Mouse (Mus musculus) heart, postnatal 14 days (tissue): ENCODE results near the gene Ldlrap1. TPM values are rescaled to one million over a fixed set of nuclear protein-coding genes. Genes with fewer than 3 reads are reported as not detected.

Source experiments
- DNase-seq, 2 experiments: peaks; one replicate each; pipeline ENCODE4 v3.0.0; 2021 to 2022
- intact Hi-C: fragments of 180-260 bp; cut with DNase I; formaldehyde crosslinking; loops from one replicate; pipeline ENCODE4 v1.15.1; 2025
- total RNA-seq, 2 experiments: library from RNA; stranded (reverse); gene quantifications; 2 replicates each; pipeline ENCODE4 v1.2.3; 2021

Ldlrap1 gene
- total RNA-seq, 2 experiments from 2014 or later = 18.3 to 18.6 TPM

DNA sequence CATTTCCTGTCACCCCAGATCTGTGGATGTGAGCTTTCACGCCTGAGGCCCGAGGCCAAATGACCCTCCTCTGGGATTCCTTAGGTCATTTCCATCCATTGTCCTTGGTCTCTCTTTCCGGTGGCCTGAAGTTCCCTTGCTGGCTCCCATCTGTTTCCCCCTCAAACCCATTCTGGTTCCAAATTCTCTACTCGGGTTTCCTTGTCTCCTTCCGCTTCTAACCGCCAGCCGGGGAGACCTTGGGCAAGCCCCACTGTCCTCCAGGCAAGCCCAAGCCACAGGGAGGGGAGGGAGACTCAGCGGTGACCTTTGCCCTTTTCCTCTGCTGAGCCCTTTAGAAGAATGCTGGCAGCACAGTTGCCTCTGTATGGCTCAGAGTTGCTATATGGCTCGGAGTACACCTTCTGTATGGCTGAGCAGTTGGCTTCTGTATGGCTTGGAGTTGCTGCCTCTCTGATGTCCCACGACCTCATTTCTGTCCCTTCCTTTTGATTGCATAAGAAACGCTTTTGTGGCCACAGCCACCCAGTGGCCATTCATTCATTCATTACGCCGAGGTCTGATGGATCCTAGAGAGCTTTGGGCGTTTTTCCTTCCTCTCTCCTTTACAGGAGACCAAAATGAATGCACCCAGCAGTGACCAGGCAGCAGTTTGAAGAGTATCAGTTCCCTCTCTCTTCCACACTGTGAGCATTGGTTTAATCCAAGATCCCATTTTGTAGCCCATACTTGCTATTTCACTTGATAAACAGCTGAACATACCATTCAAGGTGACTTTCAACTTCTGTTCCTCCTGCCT, 11.5 kb upstream of the Ldlrap1 start:
- intact Hi-C loops = no loop called here
- peak; percentile 54 to 65 for DNase-seq

DNA sequence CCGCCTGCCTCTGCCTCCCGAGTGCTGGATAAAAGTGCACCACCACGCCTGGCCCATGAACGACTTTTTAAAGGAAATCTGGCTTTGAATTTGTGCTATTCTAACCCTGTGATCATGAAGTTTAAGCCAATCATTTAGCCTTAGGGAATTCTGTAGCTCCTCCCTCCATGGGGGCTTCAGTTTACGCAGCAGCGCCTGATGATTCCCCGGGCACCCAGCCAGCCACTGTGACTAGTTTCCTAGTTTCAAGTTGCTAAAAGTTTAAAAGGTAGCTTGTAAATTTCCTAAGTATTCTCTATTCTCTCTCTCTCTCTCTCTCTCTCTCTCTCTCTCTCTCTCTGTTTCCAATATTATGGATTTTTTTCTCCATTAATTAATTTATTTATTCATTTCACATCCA, 8.4 kb upstream of the Ldlrap1 start:
- intact Hi-C loops = no loop called here
- no peak for DNase-seq

DNA sequence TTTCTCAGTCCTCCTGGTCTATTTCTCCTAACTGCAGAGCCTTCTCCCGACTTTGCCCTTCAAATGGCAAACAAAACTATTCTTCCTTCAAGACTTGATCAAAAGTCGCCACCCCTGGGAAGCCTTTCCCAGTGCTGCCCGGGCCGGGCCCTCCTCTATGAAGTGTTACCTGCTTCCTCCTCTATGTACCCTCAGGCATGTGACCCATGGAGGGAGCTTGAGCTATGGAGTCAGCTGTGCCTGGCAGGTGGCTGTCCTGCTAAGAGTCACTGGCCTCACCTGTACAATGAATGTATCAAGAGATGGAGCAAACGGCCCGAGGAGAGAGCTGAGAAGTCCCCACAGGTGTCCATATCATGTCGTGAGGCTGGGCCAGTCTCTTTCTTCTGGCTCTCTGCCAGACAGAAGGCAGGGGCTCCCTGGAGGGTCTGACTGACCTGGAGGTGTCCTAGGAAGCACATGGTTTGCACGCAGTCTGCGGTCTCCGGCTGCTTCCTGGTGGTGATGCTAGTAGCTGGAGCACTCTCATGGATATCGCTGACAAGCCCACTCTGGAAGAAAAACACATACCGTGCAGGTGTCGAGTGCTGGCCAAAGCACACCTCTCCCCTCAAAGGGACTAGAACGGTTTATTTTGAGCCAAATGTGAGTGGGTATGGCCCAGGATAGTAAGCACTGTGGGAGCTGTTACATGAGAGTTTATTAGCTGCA, 7.6 kb upstream of the Ldlrap1 start:
- no peak for DNase-seq
- intact Hi-C loops = no loop called here

DNA sequence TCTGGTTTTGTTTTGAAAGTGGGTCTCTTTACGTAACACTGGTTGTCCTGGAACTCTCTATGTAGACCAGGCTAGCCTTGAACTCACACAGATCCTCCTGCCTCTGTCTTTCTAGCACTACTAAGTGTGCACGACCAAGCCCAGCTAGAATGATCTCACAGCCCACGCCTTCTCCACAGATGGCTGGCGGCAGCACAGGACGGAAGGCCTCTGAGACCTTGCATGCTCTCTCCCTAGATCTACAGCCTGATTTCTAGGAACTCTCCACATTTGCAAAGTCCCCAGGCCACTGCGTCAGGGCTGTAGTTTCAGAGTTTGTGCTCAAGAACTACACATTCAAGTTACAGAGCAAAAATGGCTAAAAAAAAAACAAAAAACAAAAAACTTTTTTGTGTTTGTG, 6.3 kb upstream of the Ldlrap1 start:
- intact Hi-C loops = no loop called here
- DNase-seq = no peak

DNA sequence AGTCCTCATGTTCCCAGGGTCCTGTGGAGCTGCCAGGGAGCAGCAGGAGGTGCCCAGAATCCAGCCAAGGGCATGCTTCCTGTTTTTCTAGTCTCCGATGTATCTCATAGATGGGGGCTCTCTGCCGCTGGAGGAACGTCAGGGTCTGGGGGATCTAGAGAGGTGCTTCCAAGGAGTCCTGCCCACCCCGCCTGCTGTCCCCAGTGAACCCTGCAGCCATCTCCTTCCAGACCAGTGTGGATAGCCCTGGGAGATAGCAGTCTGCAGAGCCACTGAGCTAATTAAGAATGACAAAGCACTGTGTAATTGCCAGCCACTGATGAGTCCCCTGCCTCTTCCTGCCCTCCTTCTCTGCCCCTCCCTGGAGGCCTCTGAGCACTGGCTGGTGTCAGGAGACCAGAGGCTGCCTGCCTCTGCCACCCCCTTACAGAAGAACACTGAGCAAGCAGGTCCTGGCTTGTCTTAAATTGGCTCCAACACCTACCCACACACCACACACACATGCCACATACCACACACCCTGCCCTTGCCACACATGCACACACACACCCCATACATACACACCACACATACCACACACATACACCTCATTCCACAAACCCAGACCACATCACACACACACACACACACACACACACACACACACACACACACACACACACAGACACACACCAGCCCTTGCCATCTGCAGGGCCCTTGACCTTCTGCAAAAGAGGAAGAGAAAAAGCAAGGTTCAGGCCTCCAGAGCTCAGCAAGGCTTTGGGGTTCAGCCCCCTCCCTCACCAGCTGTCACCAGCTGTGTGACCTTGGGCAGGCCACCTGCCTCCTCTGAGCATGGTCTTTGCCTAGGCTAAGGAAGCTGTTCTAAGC, 5.2 kb upstream of the Ldlrap1 start:
- DNase-seq = no peak
- intact Hi-C loops = no loop called here

DNA sequence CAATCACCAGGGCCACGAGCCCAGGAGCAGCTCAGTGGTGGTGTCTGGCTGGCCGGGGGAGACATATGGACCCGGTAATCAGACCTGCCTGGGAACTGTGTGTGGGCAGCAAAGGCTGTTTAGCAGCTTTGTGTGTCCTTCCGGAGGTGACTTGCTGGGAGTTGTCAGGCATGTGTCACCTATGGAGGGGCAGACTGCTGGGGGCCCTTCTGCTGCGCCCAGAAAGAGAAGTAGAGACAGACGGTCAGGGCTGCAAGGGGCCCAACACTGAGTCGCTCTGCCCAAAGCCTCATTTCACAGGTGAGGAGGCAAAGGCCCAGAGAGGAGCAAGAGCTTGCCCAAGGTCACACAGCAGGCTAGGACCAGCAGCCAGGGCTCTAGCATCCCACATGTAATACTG, 2.1 kb upstream of the Ldlrap1 start:
- intact Hi-C loops = no loop called here
- DNase-seq = no peak

DNA sequence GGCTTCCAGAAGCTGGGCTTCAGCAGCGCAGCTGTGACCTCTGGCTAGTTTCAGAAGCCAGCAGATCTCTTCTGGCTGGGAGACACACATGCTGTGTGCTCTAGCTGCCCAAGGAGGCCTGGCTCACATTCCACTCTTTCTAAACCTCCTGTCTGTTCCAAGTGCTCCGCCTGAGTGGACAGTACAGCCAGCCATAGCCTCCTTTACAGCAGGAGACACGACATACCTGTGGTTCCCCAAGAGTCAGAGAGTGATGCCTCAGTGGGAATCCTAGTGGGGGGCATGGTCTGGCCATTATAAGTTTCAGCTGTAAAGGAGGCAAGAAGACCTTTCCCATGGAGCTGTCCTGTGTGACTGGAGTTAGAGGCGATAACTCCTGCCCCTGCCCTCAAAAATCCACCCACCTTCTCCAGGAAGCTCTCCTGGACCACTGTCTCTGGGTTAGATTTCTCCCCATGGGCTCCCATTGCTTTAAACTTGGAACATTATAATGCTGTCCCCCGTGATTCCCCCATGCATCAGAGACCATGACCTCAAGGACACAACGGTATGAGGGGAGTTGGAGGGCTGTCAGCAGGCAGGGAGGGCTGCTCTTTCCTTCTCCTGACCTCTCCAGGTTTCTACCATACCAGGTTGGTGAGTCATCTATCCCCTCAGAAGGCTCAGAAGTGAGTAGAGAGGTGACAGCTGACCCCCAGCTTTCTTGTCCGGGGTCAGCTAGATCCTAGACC, 1.4 kb upstream of the Ldlrap1 start:
- intact Hi-C loops = no loop called here
- peak in 1 of 2 experiments; percentile 37 for DNase-seq

DNA sequence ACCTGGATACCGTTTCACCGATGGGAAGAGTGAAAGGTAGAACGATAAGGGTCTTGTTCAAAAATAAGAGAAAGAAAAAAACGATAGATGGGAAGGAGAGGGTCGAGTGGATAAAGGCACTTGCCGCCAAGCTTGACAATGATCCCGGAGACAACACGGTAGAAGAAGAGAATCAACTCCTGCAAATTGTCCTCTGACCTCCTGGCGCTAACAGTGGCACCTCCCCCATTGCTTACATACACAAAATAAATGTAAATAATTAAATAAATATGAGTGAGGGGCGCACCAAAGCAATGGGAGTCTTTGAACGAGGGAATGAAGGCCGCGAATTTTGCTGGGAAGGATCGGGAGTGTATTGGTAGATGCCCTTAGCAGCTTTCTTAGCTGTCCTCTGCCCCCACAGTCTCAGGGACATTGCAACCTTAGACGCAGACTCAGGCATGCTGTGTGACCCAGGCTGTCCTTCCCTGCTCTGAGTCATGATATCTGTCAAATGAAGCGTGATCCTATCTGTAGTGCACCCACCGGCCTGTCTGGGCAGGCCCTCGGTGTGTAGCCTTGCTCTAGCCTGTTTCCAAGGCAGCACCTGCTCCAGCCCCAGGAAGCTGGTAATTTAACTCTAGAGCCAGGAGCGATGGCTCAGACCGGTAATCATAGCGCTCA, 533 bp upstream of the Ldlrap1 start:
- no peak for DNase-seq
- intact Hi-C loops = no loop called here

DNA sequence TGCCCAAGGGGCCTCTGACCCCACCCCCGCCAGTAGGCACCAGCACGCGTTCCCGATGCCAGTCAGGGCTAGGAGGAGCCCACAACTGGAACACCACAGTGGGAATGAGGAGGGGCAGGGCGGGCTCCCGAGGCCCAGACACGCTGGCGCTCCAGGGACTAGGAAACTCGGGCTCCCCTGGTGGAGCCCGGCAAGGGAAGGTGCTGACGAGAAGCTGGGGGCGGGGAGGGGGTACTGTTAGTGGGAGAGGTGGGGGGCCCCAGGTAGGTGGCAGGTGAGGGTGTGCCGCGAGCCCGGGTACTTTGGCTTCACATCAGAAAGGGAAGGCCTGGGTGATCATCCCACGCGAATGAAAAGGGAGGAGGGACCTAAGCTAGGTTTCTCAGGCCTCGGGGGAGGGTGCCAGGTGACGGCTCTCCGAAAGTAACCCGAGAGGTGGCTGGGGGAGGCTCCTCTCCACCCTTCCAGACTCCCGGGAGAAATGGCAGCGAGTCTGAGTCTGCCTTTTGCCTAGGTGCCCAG, 859 bp downstream of the Ldlrap1 start:
- DNase-seq = peak; percentile 45 to 65
- intact Hi-C loops = no loop called here

DNA sequence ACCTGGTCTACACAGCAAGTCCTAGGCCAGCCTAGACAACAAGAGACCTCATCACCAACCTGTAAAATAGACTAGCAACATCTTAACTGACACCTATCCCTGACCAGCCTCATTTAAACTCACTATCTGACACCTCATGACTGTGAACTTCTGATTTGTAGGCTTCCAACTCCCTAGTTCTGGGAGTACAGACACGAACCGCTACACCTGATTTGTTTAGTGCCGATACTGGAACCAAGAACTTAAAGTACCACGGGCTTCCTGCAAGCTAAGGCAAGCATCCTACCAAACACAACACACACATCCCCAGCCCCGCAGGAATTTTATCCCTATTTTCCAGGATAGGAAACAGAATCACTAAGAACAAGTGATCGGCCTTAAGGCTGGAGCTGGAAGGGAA, 1.5 kb downstream of the Ldlrap1 start:
- DNase-seq = no peak
- intact Hi-C loops = no loop called here

DNA sequence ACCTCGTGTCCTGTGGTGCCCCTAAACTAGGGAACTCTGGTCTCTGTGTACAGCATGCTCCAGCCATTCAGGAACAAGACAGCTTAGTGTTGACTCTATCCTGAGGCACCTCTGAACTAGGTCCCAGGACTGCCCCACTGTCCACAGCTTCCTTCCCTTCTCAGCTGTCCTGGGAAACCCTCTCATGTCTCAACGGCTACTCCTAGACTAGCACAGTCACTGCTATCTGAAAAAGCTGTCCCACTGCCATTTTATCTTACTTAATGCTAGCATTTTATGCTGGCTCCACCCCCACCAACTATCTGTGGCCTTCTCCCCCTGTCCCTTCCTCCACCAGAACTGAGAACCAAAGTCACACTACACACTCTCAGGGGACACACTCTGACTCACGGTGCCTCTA, 3.5 kb downstream of the Ldlrap1 start:
- intact Hi-C loops = no loop called here

DNA sequence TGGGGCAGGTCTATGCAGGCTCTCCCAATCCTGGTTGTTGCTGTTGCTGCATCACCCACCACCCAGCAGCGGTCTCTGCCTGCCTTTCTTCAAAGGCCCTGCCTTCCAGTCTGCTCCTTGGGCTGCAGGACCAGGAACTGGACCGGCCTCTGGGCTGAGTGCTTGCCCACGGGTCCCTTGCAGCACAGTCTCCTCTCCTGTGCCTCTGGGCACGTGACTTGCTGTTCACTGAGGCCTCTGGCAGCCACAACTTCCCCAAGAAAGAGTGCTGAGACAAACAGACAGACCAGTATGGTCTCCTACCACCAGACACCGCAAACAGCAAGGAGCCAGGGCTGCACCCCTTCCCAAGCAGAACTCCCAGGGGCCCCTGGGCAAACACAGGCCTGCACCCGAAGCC, 5.5 kb downstream of the Ldlrap1 start:
- intact Hi-C loops = no loop called here

More for the DNA sequence above, 3.5 kb downstream of the Ldlrap1 start:
- no peak for DNase-seq

DNA sequence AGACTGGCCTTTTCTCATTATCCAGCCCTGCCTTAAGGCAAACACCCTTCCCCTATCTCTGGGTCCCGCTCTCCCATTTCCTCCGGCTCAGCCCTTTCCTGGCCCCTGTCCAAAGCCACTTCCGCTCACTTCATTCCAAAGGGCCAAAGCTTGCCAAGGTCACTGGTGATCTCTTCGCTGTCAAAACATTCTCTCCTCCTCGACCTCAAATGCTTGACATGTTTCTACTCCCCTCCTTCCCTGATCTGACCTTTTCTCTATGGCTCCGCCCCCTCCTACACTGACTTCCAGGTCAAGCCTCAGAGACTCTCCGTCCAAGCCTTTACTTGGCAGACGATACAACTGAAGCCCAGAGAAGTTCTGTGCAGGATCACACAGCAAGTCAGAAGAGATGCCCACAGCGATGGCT, 7.0 kb downstream of the Ldlrap1 start:
- DNase-seq = peak; percentile 84 to 93
- intact Hi-C loops = no loop called here

More for the DNA sequence above, 5.5 kb downstream of the Ldlrap1 start:
- DNase-seq = peak in 1 of 2 experiments; percentile 30

DNA sequence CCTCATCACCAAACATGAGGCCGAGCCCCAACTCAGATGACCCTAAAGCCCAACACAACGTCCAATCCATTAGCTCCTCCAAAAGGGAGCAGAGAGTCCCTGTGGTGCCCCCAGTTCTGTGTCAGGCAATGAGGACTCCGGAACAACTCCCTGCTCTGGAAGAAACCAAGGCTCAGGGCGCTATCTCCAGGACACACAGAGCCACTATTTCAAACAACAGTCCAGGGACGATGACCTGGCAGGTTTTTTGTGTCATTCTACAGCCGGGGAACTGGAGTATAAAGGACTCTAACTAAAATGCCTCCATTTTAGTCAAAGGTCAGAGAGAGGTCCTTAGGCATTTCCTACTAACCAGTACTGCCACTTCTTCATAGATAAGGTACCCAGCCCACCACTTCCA, 7.5 kb downstream of the Ldlrap1 start:
- intact Hi-C loops = no loop called here
- DNase-seq = no peak

DNA sequence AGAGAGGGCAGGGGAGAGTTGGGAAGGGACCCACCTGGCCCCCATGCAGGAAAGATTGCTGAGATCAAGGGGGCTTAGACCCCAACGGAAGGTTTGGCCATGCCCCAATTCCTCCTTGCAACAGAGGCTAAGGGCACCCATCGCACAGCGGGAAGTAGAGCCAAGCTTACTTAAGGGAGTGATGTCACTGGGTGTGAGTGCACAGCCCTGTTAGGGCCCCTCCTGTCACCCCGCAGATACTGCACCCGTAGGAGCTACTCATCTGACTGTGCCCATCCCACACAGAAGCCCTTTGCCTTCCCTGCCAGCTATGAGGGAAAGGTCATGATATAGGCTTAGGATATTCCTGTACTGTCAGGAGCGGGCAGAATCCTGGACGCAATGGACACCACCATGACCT, 8.3 kb downstream of the Ldlrap1 start:
- intact Hi-C loops = no loop called here
- no peak for DNase-seq

DNA sequence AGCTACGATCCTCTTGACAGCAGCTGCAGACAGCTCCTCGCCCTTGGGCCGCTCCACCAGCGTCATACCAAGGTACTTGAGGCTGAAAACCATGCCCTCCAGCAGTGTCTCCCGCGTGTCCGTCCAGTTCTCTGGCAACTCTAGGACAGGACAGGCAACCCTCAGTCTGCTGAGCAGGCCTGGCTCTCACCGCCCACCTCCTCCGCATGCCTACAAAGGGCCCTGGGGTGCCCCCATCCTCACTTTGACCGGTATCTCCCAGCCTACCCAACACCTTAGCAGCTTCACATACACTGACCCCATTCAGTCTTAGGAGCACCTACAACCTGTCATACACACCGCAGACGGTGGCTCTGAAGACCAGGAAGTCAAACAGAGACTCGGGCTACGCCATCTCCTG, 8.9 kb downstream of the Ldlrap1 start:
- intact Hi-C loops = no loop called here
- DNase-seq = no peak

DNA sequence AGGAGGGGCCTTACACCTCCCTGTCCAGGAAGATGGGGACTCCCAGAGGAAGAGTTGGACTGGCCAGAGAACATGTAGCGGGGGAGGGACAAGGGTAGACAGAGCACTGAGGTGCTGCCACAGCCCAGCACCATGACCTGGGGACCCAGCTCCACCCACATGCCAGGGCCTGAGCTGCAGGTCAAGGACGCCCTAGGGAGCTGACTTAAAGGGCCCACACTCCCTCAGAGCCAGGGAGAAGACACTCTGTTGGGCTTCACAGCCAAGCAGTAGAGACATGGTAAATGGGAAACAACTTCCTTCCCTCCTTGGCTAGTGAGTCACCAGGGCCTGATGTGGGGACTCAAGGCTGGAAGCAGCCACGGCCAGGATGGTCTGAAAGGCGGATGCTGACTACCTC, 9.5 kb downstream of the Ldlrap1 start:
- intact Hi-C loops = no loop called here
- DNase-seq = no peak

DNA sequence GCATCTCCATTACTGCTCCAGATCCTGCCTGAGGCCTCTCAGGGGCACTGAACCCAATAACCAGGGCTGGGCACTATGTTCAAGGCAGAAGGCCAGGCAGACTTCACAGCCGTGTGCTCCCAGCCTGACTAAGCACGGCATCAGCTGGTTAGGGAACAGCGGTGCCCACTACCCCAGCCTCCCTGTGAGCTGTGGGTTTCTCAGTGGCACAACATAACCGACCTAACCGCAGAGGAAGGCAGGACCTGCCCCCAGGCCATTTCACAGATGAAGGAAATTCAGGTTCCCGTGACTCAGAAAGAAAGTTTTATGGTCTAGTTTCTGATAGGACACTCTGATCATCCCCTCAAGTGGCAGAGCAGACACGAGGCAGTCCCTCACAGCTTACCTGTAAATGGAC, 10.9 kb downstream of the Ldlrap1 start:
- DNase-seq = no peak
- intact Hi-C loops = no loop called here

DNA sequence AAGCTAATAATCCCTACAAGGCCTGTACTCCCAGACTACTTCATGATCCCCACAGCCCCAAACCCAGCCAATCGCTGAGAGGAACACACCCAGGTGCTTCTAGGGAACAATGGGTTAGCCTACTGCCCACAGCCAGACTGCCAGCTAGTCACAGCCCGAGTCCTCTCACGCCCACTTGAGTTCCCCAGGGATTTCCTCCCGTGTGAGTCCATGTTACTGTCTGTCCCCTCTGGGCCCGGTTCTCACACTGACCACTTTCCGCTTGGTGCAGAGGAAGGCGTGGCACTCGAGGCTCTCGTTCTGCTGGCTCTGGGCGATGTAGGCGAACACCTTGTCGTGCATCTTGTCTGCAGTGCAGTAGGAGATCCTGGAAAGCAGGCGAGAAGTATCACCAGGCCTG, 12.9 kb downstream of the Ldlrap1 start:
- intact Hi-C loops = no loop called here
- DNase-seq = no peak

DNA sequence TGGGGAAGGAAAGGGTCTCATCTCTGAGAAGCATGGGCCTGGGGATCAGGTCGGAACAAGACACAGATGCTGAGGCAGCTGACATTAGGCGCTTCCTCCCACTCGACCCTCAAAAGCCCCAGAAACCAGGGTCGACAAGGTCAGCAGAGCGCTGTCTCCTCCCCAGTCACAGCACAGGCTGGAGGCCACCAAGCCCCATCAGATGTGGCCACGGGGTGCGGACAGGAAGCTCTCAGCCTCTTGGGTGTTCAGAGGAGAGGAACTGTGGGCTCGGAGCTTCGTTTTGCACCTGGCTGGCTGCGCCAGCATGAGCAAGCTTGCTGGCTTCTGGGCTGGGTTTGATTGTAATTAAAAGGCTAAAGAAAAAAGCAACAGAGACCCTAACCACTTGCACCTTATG, 13.5 kb downstream of the Ldlrap1 start:
- intact Hi-C loops = no loop called here
- DNase-seq = no peak
